Mouse (Mus musculus) intestine, embryonic 16.5 days (tissue): ENCODE results near the gene Rfx8. TPM values are rescaled to one million over a fixed set of nuclear protein-coding genes. Genes with fewer than 3 reads are reported as not detected.
A peak's percentile ranks its signal among the peaks of the same experiment; 100 is the strongest.

Experiments
- ATAC-seq: fragments of 200-750 bp; cut with Nextera tagmentation; 2 replicates; pipeline ENCODE4 v1.8.0; 2017; ENCODE audit warnings: moderate TSS enrichment, moderate library complexity
- H3K27ac ChIP-seq: fragments of 300-500 bp; sonication (generic); 2 replicates; pipeline ENCODE4 v1.5.1; 2014; ENCODE audit warnings: mild to moderate bottlenecking, low read length
- H3K27me3 ChIP-seq: fragments of 300-500 bp; sonication (generic); replicated peaks from 2 replicates; pipeline ENCODE4 v1.6.1; 2014; ENCODE audit warnings: low read length, control low read depth, mixed read lengths; ENCODE audit not compliant: control insufficient read depth, insufficient read depth
- H3K36me3 ChIP-seq: fragments of 300-500 bp; sonication (generic); 2 replicates; pipeline ENCODE4 v1.6.1; 2014; ENCODE audit warnings: low read length, control low read depth; ENCODE audit not compliant: control insufficient read depth, insufficient read depth
- H3K4me1 ChIP-seq: fragments of 300-500 bp; sonication (generic); 2 replicates; pipeline ENCODE4 v1.6.1; 2014; ENCODE audit warnings: low read length, control low read depth, mixed read lengths; ENCODE audit not compliant: control insufficient read depth, insufficient read depth
- H3K4me2 ChIP-seq: fragments of 300-500 bp; sonication (generic); 2 replicates; pipeline ENCODE4 v1.6.1; 2014; ENCODE audit warnings: low read depth, low read length, control low read depth
- H3K4me3 ChIP-seq: fragments of 300-500 bp; sonication (generic); 2 replicates; pipeline ENCODE4 v1.5.1; 2014; ENCODE audit warnings: mild to moderate bottlenecking, low read length
- H3K9ac ChIP-seq: fragments of 300-500 bp; sonication (generic); 2 replicates; pipeline ENCODE4 v1.6.1; 2014; ENCODE audit warnings: low read depth, low read length
- H3K9me3 ChIP-seq: fragments of 300-500 bp; sonication (generic); 2 replicates; pipeline ENCODE4 v1.6.1; 2016; ENCODE audit warnings: low read length, control low read depth; ENCODE audit not compliant: control insufficient read depth
- WGBS: fragments of 180-500 bp; shearing (Covaris S2); extraction: QIAGEN DNeasy Blood & Tissue Kit; methylation state at CpG from one replicate; pipeline ENCODE4 v1.1.7; 2014; 5-methylcytosine and 5-hydroxymethylcytosine counted together
- polyA plus RNA-seq: library from polyadenylated mRNA; unstranded; fragments of >200 nt; fragmentation: Nextera tagmentation; extraction: Ambion mirVana; gene quantifications from 2 replicates; pipeline ENCODE4 v1.2.1, GENCODE M21; 2015

Gene Rfx8
- polyA plus RNA-seq, 1 experiment from 2014 or later = 0.18 TPM

GRCm38 (mm10) chr1:39740002-39740401, 19.2 kb upstream of the Rfx8 start:
- H3K4me3 ChIP-seq = no peak overlapping the region
- no peaks in the 10 kb centered on the region for H3K36me3 ChIP-seq
- no peaks in the 10 kb centered on the region for H3K9me3 ChIP-seq
- WGBS = 86% methylated on average over 4 of the region's 4 CpGs
- no peak overlapping the region for H3K27ac ChIP-seq
- no peaks in the 10 kb centered on the region for H3K27me3 ChIP-seq
- ATAC-seq = no peak
- no peak overlapping the region for H3K4me2 ChIP-seq
- H3K4me1 ChIP-seq = 0 out of 2 replicates have a peak, but pooled peaks cover 4% of the 10 kb centered on the region
- H3K9ac ChIP-seq = no peak overlapping the region

- WGBS = 32% methylated on average over 8 of the region's 8 CpGs
- no peaks in the 10 kb centered on the region for H3K27me3 ChIP-seq
- ATAC-seq = peak; percentile 74
- H3K27ac ChIP-seq = peak overlapping the region; percentile 26
- no peaks in the 10 kb centered on the region for H3K9me3 ChIP-seq
- no peaks in the 10 kb centered on the region for H3K36me3 ChIP-seq
- no peak overlapping the region for H3K9ac ChIP-seq
- 0 out of 2 replicates have a peak, but pooled peaks cover 4% of the 10 kb centered on the region for H3K4me1 ChIP-seq
- H3K4me3 ChIP-seq = no peak overlapping the region
- H3K4me2 ChIP-seq = no peak overlapping the region
These were observed 15.3 kb upstream of the Rfx8 start for GRCm38 (mm10) chr1:39735927-39736604.

GRCm38 (mm10) chr1:39735493-39735892, 14.7 kb upstream of the Rfx8 start:
- Histone ChIP-seq H3K9ac (no peak overlapping the region), H3K4me3 (no peak overlapping the region), H3K27me3 (no peaks in the 10 kb centered on the region), H3K36me3 (no peaks in the 10 kb centered on the region), H3K27ac (peak overlapping the region; percentile 11; the same call in 1 of the 2 replicates), H3K4me2 (no peak overlapping the region), H3K4me1 (0 out of 2 replicates have a peak, but pooled peaks cover 4% of the 10 kb centered on the region), H3K9me3 (no peaks in the 10 kb centered on the region)
- ATAC-seq = no peak
- WGBS = 64% methylated on average over 2 of the region's 2 CpGs

GRCm38 (mm10) chr1:39734881-39735280, 14.1 kb upstream of the Rfx8 start:
- 0 out of 2 replicates have a peak, but pooled peaks cover 4% of the 10 kb centered on the region for H3K4me1 ChIP-seq
- no peaks in the 10 kb centered on the region for H3K27me3 ChIP-seq
- H3K27ac ChIP-seq = no peak overlapping the region
- no peaks in the 10 kb centered on the region for H3K36me3 ChIP-seq
- H3K9me3 ChIP-seq = no peaks in the 10 kb centered on the region
- no peak overlapping the region for H3K9ac ChIP-seq
- ATAC-seq = no peak
- no peak overlapping the region for H3K4me3 ChIP-seq
- no peak overlapping the region for H3K4me2 ChIP-seq
- 86% methylated on average over 6 of the region's 6 CpGs for WGBS

- WGBS = 75% methylated on average over 13 of the region's 13 CpGs
- Histone ChIP-seq H3K27me3 (no peaks in the 10 kb centered on the region), H3K9ac (no peak overlapping the region), H3K27ac (peak overlapping the region; percentile 38; the same call in 1 of the 2 replicates), H3K4me1 (0 out of 2 replicates have a peak, but pooled peaks cover 4% of the 10 kb centered on the region), H3K36me3 (no peaks in the 10 kb centered on the region), H3K4me3 (no peak overlapping the region), H3K9me3 (no peaks in the 10 kb centered on the region), H3K4me2 (no peak overlapping the region)
- ATAC-seq = no peak
These were observed 13.5 kb upstream of the Rfx8 start for GRCm38 (mm10) chr1:39734311-39734710.

- H3K9me3 ChIP-seq = no peaks in the 10 kb centered on the region
- no peaks in the 10 kb centered on the region for H3K27me3 ChIP-seq
- no peak overlapping the region for H3K4me2 ChIP-seq
- 0 out of 2 replicates have a peak, but pooled peaks cover 4% of the 10 kb centered on the region for H3K4me1 ChIP-seq
- no peak overlapping the region for H3K4me3 ChIP-seq
- 82% methylated on average over 10 of the region's 10 CpGs for WGBS
- no peak overlapping the region for H3K9ac ChIP-seq
- ATAC-seq = no peak
- no peaks in the 10 kb centered on the region for H3K36me3 ChIP-seq
- H3K27ac ChIP-seq = peak overlapping the region; percentile 38; the same call in 1 of the 2 replicates
These were observed 13.1 kb upstream of the Rfx8 start for GRCm38 (mm10) chr1:39733876-39734275.

GRCm38 (mm10) chr1:39732081-39732480, 11.3 kb upstream of the Rfx8 start:
- WGBS = 58% methylated on average over 10 of the region's 10 CpGs
- Histone ChIP-seq H3K9ac (no peak overlapping the region), H3K4me1 (0 out of 2 replicates have a peak, but pooled peaks cover 4% of the 10 kb centered on the region), H3K9me3 (no peaks in the 10 kb centered on the region), H3K4me3 (no peak overlapping the region), H3K4me2 (no peak overlapping the region), H3K27ac (no peak overlapping the region), H3K36me3 (no peaks in the 10 kb centered on the region), H3K27me3 (no peaks in the 10 kb centered on the region)
- no peak for ATAC-seq

- 35% methylated on average over 9 of the region's 9 CpGs for WGBS
- Histone ChIP-seq H3K9ac (no peak overlapping the region), H3K4me3 (no peak overlapping the region), H3K4me1 (0 out of 2 replicates have a peak, but pooled peaks cover 4% of the 10 kb centered on the region), H3K4me2 (no peak overlapping the region), H3K27ac (no peak overlapping the region), H3K9me3 (no peaks in the 10 kb centered on the region), H3K27me3 (no peaks in the 10 kb centered on the region), H3K36me3 (no peaks in the 10 kb centered on the region)
- ATAC-seq = no peak
These were observed 10.7 kb upstream of the Rfx8 start for GRCm38 (mm10) chr1:39731543-39731942.

- Histone ChIP-seq H3K9ac (no peak overlapping the region), H3K4me2 (no peak overlapping the region), H3K4me1 (no peaks in the 10 kb centered on the region), H3K36me3 (no peaks in the 10 kb centered on the region), H3K9me3 (no peaks in the 10 kb centered on the region), H3K27me3 (no peaks in the 10 kb centered on the region), H3K4me3 (no peak overlapping the region), H3K27ac (no peak overlapping the region)
- WGBS = 71% methylated on average over 5 of the region's 5 CpGs
- no peak for ATAC-seq
These were observed 10.1 kb upstream of the Rfx8 start for GRCm38 (mm10) chr1:39730868-39731267.
